Mouse (Mus musculus) neural tube, embryonic 14.5 days (tissue): ENCODE results near the gene Cyp2s1. TPM values are rescaled to one million over a fixed set of nuclear protein-coding genes. Genes with fewer than 3 reads are reported as not detected.

Experiments
- ATAC-seq: fragments of 200-750 bp; cut with Nextera tagmentation; 2 replicates; pipeline ENCODE4 v1.8.0; 2017; ENCODE audit warnings: low read depth, mild to moderate bottlenecking, moderate TSS enrichment, moderate library complexity
- H3K27ac ChIP-seq: fragments of 300-500 bp; sonication (generic); 2 replicates; pipeline ENCODE4 v1.5.1; 2014; ENCODE audit warnings: low read depth, mild to moderate bottlenecking, control low read depth, low read length, moderate library complexity, mixed read lengths
- H3K27me3 ChIP-seq: fragments of 300-500 bp; sonication (generic); 2 replicates; pipeline ENCODE4 v1.6.1; 2014; ENCODE audit warnings: low read length; ENCODE audit not compliant: control insufficient read depth, insufficient read depth
- H3K36me3 ChIP-seq: fragments of 300-500 bp; sonication (generic); 2 replicates; pipeline ENCODE4 v1.6.1; 2014; ENCODE audit warnings: low read length, mixed read lengths; ENCODE audit not compliant: control insufficient read depth, insufficient read depth
- H3K4me1 ChIP-seq: fragments of 300-500 bp; sonication (generic); 2 replicates; pipeline ENCODE4 v1.6.1; 2014; ENCODE audit warnings: low read length; ENCODE audit not compliant: control insufficient read depth, insufficient read depth
- H3K4me2 ChIP-seq: fragments of 300-500 bp; sonication (generic); 2 replicates; pipeline ENCODE4 v1.6.1; 2014; ENCODE audit warnings: mild to moderate bottlenecking, low read depth, low read length, control low read depth
- H3K4me3 ChIP-seq: fragments of 300-500 bp; sonication (generic); 2 replicates; pipeline ENCODE4 v1.5.1; 2014; ENCODE audit warnings: low read depth, low read length, control low read depth, mixed read lengths
- H3K9ac ChIP-seq: fragments of 300-500 bp; sonication (generic); replicated peaks from 2 replicates; pipeline ENCODE4 v1.6.1; 2014; ENCODE audit warnings: low read depth, mild to moderate bottlenecking, control low read depth, low read length, mixed read lengths
- H3K9me3 ChIP-seq: fragments of 300-500 bp; sonication (generic); 2 replicates; pipeline ENCODE4 v1.6.1; 2016; ENCODE audit warnings: low read length; ENCODE audit not compliant: control insufficient read depth
- WGBS: fragments of 180-500 bp; shearing (Covaris S2); extraction: QIAGEN DNeasy Blood & Tissue Kit; methylation state at CpG from one replicate; pipeline ENCODE4 v1.1.7; 2014; 5-methylcytosine and 5-hydroxymethylcytosine counted together
- polyA plus RNA-seq: library from polyadenylated mRNA; unstranded; fragments of >200 nt; fragmentation: Nextera tagmentation; extraction: Ambion mirVana; gene quantifications from 2 replicates; pipeline ENCODE4 v1.2.1, GENCODE M21; 2014

Gene Cyp2s1
- polyA plus RNA-seq, 1 experiment from 2014 or later: 1.7 TPM

DNA sequence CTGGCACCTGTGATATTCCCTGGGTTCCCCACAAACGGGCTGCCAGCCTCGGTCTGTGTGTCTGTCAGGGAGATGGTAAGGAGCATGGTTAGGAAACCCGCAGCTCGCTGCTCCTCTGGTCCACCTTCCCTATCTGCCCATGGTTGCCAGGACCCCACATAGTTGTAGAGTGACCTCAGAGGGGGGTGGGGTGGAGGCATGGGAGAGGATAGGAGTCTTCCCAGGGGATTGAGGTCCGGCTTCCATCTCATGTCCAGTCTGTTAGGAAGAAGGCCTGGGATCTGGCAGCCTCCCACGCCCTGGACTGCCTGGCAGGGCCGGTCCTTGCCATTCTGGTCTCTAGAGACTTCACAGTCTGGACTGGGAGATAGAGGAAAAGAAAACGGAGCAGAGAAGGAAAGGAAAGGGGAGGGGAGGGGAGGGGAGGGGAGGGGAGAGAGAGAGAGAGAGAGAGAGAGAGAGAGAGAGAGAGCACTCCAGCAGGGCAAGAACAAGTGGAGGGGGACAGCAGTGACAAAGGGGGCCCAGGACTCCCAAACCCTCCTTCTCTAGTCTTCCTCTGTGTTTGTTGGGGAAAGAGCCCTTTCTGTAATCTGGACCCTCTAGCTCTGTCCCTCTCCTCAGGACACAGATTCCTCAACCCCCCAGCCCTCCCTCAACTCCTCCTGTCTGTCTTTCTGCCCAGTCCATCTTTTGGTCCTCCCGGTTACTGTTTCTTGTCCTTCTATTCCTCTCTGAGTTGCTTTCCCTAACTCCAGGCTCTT is 29.1 kb downstream of the Cyp2s1 start:
- H3K9me3 ChIP-seq: no peaks in the 10 kb centered on the region
- no peak for ATAC-seq
- no peaks in the 10 kb centered on the region for H3K36me3 ChIP-seq
- H3K9ac ChIP-seq: peak overlapping the region; percentile 41
- peak overlapping the region; percentile 58 for H3K4me2 ChIP-seq
- peak overlapping the region; percentile 31 for H3K4me3 ChIP-seq
- H3K4me1 ChIP-seq: 0 out of 2 replicates have a peak, but pooled peaks cover 5% of the 10 kb centered on the region
- 31% methylated on average over 8 of the region's 9 CpGs for WGBS
- H3K27ac ChIP-seq: no peak overlapping the region
- H3K27me3 ChIP-seq: no peaks in the 10 kb centered on the region

DNA sequence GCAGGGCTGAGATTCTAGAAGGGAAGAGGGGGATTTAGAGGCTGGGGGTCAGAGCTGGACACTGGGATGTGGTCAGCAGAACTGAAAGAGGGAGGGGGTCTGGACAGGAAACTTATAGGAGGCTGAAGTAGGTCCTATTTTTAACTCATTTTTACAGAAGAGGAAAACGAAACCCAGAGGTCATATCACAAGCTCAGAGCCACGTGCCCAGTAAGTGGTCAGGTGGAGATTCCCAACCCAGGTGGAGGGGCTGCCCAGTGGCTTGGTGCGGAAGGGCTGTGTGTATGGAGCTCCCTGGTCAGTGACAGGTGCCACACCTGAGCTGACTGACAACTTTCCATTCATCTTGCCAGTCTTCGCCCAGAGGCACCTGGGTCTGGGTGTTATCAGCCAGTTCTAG is 29.7 kb downstream of the Cyp2s1 start:
- H3K36me3 ChIP-seq: no peaks in the 10 kb centered on the region
- H3K27ac ChIP-seq: no peak overlapping the region
- H3K9me3 ChIP-seq: no peaks in the 10 kb centered on the region
- no peaks in the 10 kb centered on the region for H3K27me3 ChIP-seq
- WGBS: 72% methylated on average over 4 of the region's 4 CpGs
- peaks cover 6% of the 10 kb centered on the region; the same call in 1 of the 2 replicates for H3K4me1 ChIP-seq
- H3K9ac ChIP-seq: no peak overlapping the region
- H3K4me3 ChIP-seq: no peak overlapping the region
- ATAC-seq: no peak
- peak overlapping the region; percentile 26; the same call in 1 of the 2 replicates for H3K4me2 ChIP-seq

DNA sequence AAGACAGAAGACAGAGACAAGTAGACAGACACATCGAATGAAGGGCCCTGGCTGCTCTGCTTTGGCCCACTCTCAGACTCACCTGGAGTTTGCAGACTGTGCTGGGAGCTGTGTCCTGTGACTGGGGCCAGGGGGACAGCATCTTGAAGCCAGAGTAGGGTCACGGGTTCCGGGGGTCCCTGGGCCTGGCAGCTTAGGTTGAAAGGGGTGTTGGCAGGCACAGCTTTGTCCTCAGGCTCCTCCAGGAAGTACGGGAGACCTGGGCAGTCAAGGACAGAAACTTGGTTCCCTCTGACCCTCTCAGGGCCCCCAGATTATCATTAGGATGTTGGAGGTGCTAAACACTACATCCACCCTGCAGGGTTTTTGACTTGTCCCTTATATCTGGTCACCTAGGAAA is 31.0 kb downstream of the Cyp2s1 start:
- 77% methylated on average over 4 of the region's 4 CpGs for WGBS
- Histone ChIP-seq H3K4me1 (peaks cover 11% of the 10 kb centered on the region; the same call in 1 of the 2 replicates), H3K9me3 (no peaks in the 10 kb centered on the region), H3K9ac (no peak overlapping the region), H3K36me3 (no peaks in the 10 kb centered on the region), H3K4me2 (no peak overlapping the region), H3K4me3 (no peak overlapping the region), H3K27me3 (no peaks in the 10 kb centered on the region), H3K27ac (no peak overlapping the region)
- no peak for ATAC-seq

DNA sequence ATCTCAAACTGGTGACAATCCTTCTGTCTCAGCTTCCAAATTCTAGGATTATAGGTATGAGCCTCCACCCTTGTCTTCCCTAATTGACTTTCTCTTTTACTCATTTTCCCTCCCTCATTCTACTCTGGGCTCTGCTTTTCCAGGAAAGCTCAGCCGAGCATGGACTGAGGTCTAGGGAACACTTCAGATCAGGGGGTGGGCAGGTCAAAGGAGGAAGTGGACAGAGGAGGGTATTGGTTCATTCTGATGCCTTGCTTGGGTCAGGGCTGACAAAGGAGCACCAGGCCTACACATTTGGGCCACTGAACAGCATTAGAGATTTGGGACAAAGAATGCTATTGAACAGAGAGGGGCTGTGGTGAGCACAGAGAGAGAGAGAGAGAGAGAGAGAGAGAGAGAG is 31.9 kb downstream of the Cyp2s1 start:
- Histone ChIP-seq H3K9me3 (no peaks in the 10 kb centered on the region), H3K27me3 (no peaks in the 10 kb centered on the region), H3K4me1 (peaks cover 11% of the 10 kb centered on the region; the same call in 1 of the 2 replicates), H3K36me3 (no peaks in the 10 kb centered on the region), H3K9ac (no peak overlapping the region), H3K4me2 (no peak overlapping the region), H3K27ac (no peak overlapping the region), H3K4me3 (no peak overlapping the region)
- WGBS: 54% methylated on average over 1 of the region's 1 CpGs
- no peak for ATAC-seq

DNA sequence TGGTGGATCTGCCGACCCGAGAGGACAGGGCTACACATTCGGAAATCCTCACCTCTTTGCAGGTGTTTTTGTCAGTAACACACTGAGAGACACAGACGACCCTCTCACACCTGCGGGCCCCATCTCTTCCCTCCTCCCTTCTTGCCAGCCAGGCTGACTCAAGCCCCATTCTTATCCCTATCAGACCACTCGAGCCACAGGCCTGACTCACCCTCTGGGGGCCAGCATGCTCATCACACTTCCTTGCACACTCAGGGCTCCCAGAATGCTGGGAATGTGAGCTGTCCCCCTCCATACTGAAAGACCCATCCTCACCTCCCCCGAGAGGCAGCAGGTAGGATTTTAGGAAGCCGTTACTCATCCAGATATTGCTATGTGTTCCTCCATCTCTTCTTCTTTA is 33.0 kb downstream of the Cyp2s1 start:
- H3K36me3 ChIP-seq: no peaks in the 10 kb centered on the region
- H3K4me1 ChIP-seq: peaks cover 11% of the 10 kb centered on the region; the same call in 1 of the 2 replicates
- no peaks in the 10 kb centered on the region for H3K9me3 ChIP-seq
- H3K9ac ChIP-seq: no peak overlapping the region
- no peak overlapping the region for H3K27ac ChIP-seq
- no peak overlapping the region for H3K4me3 ChIP-seq
- H3K27me3 ChIP-seq: no peaks in the 10 kb centered on the region
- no peak overlapping the region for H3K4me2 ChIP-seq
- 72% methylated on average over 8 of the region's 8 CpGs for WGBS
- ATAC-seq: no peak

DNA sequence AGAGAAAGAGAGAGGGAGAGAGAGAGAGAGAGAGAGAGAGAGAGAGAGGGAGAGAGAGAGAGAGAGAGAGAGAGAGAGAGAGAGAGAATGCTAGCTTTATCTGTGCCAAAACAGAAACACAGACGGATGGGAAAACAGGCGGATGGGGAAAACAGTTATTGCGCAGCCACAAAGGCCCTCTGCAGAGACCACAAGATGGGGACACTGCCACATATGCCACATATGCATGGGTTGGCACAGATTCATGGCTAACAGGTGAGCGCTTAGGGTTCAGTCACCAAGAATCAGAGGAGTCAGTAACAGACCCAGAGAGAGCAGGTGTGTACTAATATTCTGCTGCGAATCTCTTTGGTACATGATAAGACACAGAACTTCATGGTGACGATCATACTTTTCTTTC is 34.0 kb downstream of the Cyp2s1 start:
- 77% methylated on average over 6 of the region's 6 CpGs for WGBS
- Histone ChIP-seq H3K27me3 (no peaks in the 10 kb centered on the region), H3K9ac (no peak overlapping the region), H3K27ac (no peak overlapping the region), H3K9me3 (no peaks in the 10 kb centered on the region), H3K4me3 (no peak overlapping the region), H3K4me2 (no peak overlapping the region), H3K4me1 (peaks cover 6% of the 10 kb centered on the region; the same call in 1 of the 2 replicates), H3K36me3 (no peaks in the 10 kb centered on the region)
- no peak for ATAC-seq

DNA sequence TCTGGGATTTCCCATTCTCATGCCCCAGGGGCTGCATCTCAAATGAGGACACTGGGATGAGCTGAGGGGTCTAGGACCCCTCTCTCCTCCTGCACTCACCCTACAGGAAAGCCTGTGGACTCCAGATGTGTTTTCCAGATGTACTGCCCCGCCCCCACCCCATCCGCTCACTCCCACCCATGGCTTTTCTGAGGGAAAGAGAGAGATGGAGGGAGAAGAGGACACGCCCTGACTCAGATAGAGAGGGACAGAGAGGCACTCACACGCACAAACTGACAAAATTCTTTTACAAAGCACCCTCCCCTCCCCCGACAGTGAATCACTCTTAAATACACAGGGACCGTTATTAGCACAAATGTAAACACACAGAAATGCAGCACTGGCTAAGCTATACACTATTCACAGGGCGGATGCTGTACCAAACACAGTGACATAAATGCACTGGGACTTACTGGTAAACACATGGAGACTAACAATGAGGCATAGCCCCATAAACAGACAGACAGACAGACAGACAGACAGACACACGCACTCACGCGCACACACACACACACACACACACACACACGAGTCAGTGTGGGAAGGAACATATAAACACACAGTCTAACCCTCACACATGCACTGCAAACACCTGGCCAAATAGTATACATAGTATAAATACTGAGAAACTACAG is 34.6 kb downstream of the Cyp2s1 start:
- WGBS: 44% methylated on average over 11 of the region's 11 CpGs
- peak; percentile 68 for ATAC-seq
- H3K4me3 ChIP-seq: peak overlapping the region; percentile 29
- peak overlapping the region; percentile 61 for H3K4me2 ChIP-seq
- H3K36me3 ChIP-seq: no peaks in the 10 kb centered on the region
- H3K4me1 ChIP-seq: peaks cover 6% of the 10 kb centered on the region; the same call in 1 of the 2 replicates
- peak overlapping the region; percentile 42; the same call in 1 of the 2 replicates for H3K9ac ChIP-seq
- no peak overlapping the region for H3K27ac ChIP-seq
- H3K27me3 ChIP-seq: no peaks in the 10 kb centered on the region
- no peaks in the 10 kb centered on the region for H3K9me3 ChIP-seq

DNA sequence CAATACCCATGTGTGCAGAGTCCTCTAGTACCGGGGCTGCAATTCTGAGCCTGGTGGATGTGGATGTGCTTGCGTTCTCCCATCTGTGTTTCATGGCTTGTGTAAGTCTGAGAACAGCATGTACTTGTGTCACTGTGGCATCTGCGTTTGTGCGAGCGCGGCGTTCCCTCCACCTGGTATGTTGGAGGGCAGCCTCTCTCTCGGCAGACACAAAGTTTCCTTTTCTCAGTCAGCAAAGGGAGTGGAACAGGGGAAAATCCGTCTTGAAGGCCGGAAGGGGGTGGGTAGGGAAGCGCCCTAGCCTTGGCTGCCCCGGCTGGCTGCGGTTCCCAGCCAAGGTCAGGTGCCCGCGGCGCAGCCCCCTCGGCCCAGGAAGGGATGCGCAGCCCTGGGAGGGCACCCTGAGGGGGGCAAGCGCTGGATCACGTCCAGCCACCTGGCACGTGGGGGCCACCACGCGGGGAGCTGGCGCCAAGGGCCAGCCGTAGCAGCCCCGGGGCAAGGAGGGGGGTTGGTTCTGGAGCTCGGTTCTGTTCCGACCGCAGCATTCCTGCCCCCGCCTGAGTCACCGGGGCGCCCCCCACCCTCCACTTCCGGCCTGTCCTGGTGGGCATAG is 35.3 kb downstream of the Cyp2s1 start:
- ATAC-seq: peak; percentile 72
- Histone ChIP-seq H3K9ac (peak overlapping the region; percentile 42), H3K27me3 (no peaks in the 10 kb centered on the region), H3K27ac (no peak overlapping the region), H3K9me3 (no peaks in the 10 kb centered on the region), H3K4me1 (peaks cover 6% of the 10 kb centered on the region; the same call in 1 of the 2 replicates), H3K36me3 (no peaks in the 10 kb centered on the region), H3K4me2 (peak overlapping the region; percentile 61), H3K4me3 (peak overlapping the region; percentile 29)
- 11% methylated on average over 32 of the region's 33 CpGs for WGBS

DNA sequence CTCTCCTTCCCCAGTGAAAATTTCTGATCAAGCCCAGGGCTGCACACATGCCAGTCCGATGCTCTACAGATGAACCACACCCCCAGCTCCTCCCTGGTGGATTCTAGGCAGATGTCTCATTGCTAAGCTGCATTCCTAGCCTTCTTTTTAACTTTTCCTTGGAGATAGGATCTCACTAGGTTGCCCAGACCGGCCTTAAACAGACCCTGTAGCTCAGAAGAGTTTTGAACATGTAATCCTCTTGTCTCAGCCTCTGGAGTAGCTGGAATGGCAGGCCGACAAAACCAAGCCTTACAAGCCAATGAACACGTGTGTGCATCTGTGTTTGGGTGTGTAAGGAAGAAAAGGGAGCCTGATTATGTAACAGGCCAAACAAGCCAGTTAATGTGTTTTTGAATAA is 36.0 kb downstream of the Cyp2s1 start:
- no peak for ATAC-seq
- Histone ChIP-seq H3K9me3 (no peaks in the 10 kb centered on the region), H3K9ac (no peak overlapping the region), H3K36me3 (no peaks in the 10 kb centered on the region), H3K4me3 (no peak overlapping the region), H3K4me1 (peaks cover 6% of the 10 kb centered on the region; the same call in 1 of the 2 replicates), H3K27ac (no peak overlapping the region), H3K27me3 (no peaks in the 10 kb centered on the region), H3K4me2 (no peak overlapping the region)
- WGBS: 53% methylated on average over 4 of the region's 4 CpGs
